Mouse (Mus musculus) R1 (cell line): Measurements from ENCODE around the gene St8sia2.

Experiments
- DNase-seq: peaks from one replicate; pipeline ENCODE4 v3.0.0-alpha.2; 2018; ENCODE audit warnings: low read depth, low spot score

The St8sia2 gene

GRCm38 (mm10) chr7:74013601-74014175, at the start of gene St8sia2:
St8sia2 (minus strand) TSS chr7:74013690.
- peak; percentile 68 for DNase-seq

DNA sequence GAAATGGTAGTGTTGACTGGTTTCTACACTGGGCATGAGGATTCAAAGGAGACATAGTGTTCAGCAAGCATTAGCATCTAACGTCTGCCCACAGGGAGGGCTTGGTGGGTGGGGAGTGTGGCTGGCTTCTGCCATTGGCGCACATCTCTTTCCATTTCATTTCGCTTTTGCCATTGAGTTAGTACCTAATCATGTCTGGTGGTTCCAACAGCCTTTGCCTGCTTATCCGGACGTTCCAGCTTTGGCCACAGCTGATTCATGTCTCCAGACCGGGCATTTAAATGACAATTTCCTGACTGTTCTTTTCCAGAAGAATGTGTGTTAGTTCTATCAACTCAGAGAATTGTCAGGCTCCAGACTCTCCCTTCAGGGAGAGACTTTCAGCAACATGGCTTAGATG, 47.6 kb upstream of the St8sia2 start:
- no peak for DNase-seq

DNA sequence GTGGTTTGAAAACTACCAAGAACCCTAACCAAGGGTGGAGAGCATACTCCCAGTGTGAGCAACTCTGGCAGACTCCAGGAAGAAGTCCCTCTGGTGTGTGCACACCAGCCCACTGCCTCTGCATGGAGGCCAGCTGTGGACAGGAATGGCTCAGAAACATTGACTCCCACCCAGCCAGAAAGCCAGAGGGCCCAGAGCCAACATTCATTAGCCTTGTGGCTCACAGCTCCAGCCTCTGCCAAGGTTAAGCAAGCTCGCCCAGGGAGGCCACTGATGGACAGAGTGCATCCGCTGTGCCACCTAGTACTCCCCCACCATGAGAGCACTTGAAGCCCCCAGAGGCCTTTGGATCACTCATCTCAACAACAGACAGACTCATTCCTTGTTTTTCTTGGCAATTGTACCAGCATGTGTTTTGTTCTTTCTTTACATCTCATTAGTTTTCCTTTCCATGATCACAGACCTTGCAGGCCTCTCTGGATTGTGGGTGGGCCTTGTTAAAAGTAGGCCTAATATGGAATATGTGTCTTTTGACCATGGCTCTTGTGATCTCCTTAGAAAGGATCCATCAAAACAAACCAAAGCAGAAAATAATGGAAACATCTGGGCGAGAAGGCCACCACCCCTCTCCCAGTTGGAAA, 46.9 kb upstream of the St8sia2 start:
- no peak for DNase-seq

DNA sequence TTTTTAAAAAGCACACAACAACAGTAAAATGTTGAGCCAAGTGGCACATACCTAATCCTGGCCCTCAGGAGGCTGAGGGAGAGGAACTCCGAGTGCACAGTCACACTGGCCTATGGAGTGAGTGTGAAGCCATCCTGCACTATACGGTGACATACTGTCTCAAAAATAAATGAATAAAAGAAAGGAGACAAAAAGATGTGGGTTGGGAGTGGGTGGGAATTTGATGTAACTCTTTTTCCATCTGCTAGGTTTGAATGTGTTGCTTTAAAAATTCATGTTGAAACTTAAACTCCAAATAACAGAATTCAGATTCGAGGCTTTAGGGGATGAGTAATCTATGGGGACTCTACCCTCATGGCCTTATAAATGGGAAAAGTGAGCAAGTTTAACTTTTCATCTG, 46.2 kb upstream of the St8sia2 start:
- no peak for DNase-seq

DNA sequence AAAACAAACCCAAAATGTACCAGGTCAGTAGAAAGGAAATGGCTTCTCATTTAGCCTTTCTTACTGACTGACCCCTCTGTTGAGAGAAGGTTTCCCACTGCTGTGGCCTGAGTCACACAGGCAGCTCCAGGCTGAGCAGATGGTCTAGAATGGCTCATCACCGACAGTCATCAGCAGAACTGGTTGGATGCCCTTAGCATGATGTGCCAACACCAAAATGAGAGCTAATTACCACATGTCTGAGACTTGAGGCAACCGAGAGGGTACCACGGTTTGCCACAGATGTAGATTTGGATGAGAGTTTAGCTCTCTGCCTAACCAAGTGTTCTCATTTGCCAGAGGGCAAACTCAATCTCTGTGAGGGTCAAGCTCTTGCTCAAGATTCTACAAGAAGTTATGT, 42.3 kb upstream of the St8sia2 start:
- DNase-seq: no peak

GRCm38 (mm10) chr7:74047591-74047990, 34.1 kb upstream of the St8sia2 start:
- no peak for DNase-seq

- DNase-seq: no peak
Measured at GRCm38 (mm10) chr7:74045166-74045957, 31.9 kb upstream of the St8sia2 start.

DNA sequence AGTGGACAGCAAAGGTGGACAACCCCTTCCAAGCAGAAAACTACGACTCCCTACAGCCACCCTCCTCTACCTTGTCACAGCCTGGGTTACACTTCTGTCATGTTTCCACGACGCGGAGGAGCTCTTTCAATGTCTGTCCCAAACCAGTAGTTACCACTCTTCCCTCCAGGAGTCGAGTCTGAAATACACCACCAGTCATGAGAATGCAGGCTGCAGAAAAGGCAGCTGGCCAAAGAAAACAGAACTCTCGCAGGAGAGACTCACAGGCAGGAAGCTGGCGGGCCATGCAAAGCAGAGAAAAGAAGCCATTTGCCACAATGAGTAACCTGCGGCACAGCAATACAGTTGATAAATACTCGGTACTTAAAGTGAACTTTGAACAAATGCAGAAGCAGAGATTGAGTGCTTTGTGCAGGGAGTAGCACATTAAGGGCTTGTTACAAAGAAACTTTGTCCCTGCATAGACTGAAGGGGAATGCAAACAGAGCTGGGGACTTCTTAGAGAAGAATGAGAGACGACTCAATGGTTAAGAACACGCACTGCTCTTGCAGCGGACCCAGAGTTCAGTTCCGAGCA, 30.2 kb upstream of the St8sia2 start:
- no peak for DNase-seq

DNA sequence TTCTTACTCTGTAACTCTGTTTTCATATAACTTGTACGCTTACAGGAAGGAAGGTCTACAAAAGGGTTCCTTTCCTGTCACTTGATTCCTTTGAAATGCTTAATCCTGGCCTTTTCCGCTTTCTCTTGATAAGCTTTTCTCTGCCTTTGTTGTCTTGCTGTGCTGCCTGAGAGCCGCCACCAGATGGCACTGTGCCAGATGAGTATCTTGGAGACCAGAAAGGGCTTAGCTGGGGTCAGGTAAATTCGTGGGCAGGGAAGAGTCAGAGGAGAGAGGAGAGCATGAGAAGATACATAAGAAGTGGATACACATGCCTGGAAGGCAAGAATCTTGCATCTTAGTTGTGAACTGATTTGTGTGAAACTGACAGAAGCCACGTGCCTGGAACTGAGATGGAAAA, 11.5 kb upstream of the St8sia2 start:
- peak; percentile 77 for DNase-seq

- no peak for DNase-seq
Measured at GRCm38 (mm10) chr7:74024171-74024570, 10.7 kb upstream of the St8sia2 start.

- no peak for DNase-seq
Measured at GRCm38 (mm10) chr7:74022571-74022970, 9.1 kb upstream of the St8sia2 start.

- DNase-seq: no peak
Measured at GRCm38 (mm10) chr7:74021771-74022170, 8.3 kb upstream of the St8sia2 start.

DNA sequence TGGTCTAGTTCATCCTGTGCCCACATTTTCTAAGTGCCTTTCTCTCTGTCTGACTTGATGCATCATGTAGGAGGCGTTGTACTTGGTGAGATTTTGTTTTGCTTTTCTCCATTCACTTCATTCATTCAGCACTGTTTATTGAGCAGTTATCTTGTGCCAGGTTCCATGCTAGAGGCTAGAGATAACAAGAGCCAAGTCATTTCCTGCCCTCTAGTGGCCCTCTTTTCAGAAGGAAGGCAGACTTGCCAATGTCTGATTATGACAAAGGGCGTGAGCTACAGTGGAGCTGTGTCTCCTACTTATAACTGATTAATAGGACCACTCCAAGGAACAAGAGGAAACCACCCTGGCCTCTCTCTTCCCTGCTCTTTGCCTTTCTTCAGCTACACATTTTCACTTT, 3.1 kb upstream of the St8sia2 start:
- no peak for DNase-seq

DNA sequence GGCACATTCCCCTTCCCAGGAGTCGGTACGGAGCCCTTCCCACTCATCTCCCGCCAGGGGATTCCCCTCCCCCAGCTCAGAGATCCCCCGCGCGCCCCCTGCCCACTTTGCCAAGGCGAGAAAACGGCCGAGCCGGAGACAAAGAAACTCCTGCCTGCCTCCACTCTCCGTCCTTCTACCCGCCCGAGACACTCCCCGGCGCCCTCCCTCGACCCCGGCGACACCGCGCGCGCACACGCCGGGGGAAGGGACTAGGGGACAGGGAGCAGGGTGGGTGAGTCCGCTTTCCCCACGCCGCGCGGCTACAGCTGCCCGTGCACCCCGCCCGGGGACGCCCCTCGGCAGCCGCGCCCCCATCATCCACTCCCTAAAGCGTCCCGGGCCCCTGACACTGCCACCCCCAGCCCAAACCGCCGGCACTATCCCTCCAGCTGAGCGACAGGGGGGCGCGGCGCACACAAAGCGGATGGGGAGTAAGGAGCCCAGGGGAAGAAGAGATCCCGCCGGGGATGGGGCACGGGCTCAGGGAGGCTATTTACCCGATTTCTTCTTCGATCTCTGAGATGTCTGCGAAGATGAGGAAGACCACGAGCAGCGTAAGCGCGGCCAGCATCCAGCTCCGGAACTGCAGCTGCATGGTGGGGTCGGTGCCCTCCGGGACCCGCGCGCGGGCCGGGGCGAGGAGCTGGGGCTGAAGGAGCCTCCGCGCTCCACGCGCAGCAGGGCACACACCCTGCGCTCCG, 461 bp downstream of the St8sia2 start:
- DNase-seq: peak; percentile 59

DNA sequence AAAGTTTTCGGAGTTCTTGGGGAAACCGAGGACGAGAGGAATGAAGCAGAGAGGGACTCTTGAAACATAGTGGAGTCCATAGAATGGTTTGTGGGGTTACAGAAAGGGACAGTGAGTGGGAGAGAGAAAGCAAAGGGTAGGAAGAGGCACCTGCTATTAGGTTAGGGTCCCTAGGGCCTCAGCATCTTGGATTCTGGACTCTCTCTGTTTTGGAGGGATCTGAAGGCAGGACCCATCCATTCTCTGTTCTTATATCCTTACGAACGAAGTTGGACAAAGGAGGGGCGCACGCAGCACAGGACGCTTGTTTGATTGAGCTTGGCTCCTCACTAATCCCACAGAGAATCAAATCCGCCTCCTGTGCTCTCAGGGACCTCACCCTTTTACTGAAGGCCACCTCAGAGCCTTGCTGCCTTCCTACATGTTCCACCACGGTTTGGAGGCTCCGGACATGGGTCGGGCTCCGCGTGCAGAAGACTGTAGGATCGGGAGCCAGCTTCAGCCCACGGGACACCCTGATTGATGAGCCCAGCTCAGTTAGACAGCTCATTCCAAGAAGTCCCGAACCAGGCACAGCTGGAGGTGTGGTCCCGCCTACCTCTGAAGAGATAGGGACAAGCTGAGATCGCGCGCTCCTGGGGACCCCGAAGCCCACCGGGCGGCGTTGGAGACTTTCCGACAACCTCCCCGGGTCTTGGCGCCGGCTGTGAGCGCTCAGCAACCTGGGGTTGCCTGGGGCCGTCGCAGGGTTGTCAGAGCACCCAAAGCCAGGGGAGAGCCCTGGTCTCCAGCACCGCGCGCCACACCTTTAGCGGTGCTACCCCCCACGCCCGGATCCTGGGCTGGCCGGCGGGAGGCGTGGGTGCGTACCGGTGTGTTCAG, 1.3 kb downstream of the St8sia2 start:
- DNase-seq: peak; percentile 50

DNA sequence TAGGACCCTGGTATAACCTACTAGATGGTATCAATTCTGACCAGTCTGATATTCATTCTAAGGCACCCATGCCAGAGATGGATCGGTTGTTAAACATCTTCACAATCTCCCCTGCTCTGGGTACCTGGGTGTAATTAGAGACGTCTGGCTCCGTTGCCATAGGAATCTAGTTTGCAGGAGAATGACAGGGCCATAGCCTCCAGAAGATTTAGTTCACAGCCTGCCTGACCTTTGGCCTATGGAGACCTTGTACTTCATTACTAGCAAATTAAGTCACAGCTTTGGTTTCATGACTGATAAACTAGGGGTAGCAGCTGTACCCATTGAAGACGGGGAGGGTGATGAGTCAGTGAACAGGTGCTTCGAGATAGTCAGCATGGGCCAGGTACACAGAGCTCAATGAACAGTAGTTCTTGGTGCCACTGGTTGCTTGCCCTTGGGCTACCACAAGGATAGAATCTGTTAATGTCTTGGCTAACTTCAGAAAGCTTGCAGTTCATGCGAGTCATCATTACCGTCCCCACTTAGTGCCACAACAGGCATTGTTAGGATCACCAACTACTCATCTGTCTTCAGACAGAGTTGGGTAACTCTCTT, 4.4 kb downstream of the St8sia2 start:
- no peak for DNase-seq

DNA sequence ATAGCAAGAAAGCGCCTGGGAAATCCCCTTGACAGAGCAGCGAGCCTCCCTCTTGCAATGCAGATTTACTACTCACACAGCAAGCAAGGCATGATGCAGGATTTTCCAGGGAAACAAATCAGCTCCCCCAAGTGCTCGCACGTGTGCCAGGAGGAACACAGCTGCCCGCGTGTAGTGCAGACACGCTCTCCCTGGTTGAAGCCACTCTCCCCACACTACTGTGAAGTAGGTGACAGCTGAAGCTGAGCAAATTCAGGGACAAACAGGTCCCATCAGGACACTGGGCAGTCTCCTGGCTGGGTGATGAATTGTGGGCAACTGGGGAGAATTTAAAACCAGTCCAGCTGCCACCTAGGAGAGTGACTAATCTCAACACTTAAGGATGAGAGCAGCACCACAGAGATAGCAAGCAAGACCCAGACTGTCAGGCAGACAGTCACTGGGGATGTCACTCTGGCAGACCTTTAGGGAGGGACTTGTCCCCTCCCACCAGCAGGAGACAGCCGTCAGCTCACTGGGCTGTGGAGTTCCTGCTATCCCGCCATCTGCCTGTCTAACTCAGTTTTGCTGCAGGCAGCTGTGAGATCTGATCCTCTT, 6.6 kb downstream of the St8sia2 start:
- no peak for DNase-seq

GRCm38 (mm10) chr7:74006364-74006763, 7.1 kb downstream of the St8sia2 start:
- DNase-seq: no peak

DNA sequence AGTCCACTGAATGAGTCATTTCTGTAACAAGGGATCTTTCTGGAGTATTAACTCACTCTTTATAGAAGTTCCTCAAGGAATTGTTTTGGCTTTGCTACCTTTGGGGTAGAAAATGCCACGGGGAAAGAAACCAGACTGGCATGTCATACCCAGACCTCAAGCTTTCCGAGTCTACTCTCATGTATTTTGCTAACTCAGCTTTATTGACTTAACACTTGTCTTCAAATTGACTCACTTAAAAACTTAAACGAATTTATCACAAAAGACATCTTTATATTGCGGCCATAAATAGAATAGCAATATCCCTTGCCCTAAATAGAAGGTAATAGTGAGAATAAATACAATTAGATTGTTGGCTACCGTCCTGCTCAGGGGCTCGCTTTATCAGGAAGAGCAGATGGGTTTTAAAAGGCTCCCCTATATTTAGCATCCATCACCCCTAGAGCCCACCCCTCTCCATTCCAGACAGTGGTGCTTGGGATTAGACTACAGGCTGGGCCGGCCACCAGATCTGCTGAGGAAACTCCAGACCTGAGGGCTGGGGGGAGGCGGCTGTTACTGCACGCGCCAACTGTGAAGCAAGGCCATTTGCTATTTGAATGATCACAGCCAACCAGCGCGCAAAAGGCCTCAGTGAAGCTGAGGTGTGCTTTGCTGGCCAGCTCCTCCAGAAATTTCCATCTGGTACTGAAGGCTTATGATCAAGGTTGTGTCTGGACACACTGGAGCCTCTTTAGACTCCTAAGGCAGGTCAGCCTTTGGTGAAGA, 12.6 kb downstream of the St8sia2 start:
- DNase-seq: no peak
